Mouse (Mus musculus) cortical plate, adult 2 months (tissue): ENCODE data around the gene Prrx2. TPM values are rescaled to one million over a fixed set of nuclear protein-coding genes. Genes with fewer than 3 reads are reported as not detected.

Experiments
- H3K27ac ChIP-seq: fragments of 200-500 bp; 2 replicates; pipeline ENCODE4 v1.5.1; 2012; ENCODE audit warnings: low read length, control low read depth, inconsistent platforms; ENCODE audit not compliant: insufficient read depth
- H3K4me1 ChIP-seq: fragments of 200-500 bp; 2 replicates; pipeline ENCODE4 v1.6.1; 2011; ENCODE audit warnings: low read length; ENCODE audit not compliant: control insufficient read depth, insufficient read depth
- H3K4me3 ChIP-seq: fragments of 200-500 bp; 2 replicates; pipeline ENCODE4 v1.5.1; 2011; ENCODE audit warnings: mild to moderate bottlenecking, low read length, control low read depth; ENCODE audit not compliant: insufficient read depth
- CTCF ChIP-seq: fragments of 200-500 bp; IDR thresholded peaks from 2 replicates; pipeline ENCODE4 v1.5.1; 2011; ENCODE audit warnings: mild to moderate bottlenecking, control low read depth, low read length; ENCODE audit not compliant: insufficient read depth; ENCODE audit errors: extremely low read depth
- POLR2A ChIP-seq: fragments of 200-500 bp; IDR thresholded peaks from 2 replicates; pipeline ENCODE4 v1.6.1; 2011; ENCODE audit warnings: mild to moderate bottlenecking, low read length, control low read depth; ENCODE audit not compliant: insufficient read depth; ENCODE audit errors: extremely low read depth
- polyA plus RNA-seq: library from polyadenylated mRNA; depleted of rRNA; stranded (reverse); fragments of >200 nt; gene quantifications from 2 replicates; pipeline ENCODE4 v1.2.3, GENCODE M21; 2012

The Prrx2 gene
- polyA plus RNA-seq, 1 experiment: 2.3 TPM

DNA sequence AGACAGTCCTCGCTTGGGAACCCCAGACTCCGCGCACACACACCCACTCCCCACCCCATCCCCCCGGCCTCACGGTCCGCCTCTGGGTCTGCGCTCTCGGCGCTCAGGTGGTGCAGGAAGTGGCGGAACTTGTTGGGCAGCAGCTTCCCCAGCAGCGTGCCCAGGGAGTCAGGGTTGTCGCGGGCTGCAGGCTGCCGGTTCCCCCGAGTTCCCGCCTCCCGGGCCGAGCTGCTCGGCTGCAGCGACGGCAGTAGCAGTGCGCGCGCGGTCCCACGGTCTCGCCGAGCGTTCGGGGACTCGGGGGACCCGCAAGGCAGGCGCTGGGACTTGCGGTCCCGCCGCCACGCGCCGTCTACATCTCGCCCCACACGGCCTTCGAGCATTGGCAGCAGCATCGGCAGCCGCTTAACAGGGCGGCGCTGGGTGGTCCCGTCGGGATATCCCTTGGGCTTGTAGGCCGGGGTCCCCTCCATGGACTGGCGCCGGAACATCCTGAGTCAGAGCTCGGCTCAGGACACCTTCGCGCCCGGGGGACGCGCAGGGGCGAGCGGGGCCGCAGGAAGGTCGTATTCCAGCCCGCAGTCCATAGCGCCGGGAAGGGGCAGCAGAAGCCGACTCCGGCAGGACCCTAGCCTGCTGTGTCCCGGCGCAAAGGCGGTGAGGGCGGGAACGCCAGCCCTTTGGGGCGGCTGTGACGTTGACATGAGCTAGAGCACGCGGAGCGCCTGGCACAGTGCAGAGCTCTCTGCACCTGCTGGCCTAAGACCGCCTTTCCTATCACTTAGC lies 33.5 kb upstream of the Prrx2 start:
- Histone ChIP-seq H3K4me1 (no peaks in the 10 kb centered on the region; the same call in 1 of the 2 replicates), H3K4me3 (peak overlapping the region; percentile 45), H3K27ac (0 out of 2 replicates have a peak overlapping the region, but pooled peaks have one; percentile 21)
- TF ChIP-seq CTCF (no peak), POLR2A (no peak)

DNA sequence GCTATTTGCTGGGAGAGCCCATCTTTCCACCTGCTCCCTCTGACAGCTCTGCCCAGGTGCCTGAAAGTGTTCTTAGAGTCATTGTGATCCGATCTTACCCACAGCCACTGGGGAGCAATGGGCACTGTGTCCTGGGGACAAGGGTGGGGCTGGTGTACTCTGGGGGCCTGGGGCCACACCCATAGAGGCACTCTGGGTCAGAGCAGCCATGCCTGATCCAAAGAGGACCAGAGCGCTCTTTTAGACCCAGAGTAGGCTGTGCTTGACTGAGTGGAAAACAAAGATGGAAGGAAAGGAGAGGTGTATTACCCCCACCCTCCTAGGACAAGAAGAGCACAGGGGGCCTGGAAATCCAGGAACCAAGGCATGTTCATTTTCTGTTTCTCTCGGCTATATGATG lies 31.2 kb upstream of the Prrx2 start, which contains the start of gene 1700001O22Rik:
Gene 1700001O22Rik, minus strand, starts transcription at position 58 of the 400 bp plus-strand sequence.
- 0 out of 2 replicates have a peak, but pooled peaks cover under 1% of the 10 kb centered on the region for H3K4me1 ChIP-seq
- TF ChIP-seq CTCF (no peak), POLR2A (no peak)
- H3K4me3 ChIP-seq: no peak within 1 kb of the TSS
- no peak within 1 kb of the TSS for H3K27ac ChIP-seq

DNA sequence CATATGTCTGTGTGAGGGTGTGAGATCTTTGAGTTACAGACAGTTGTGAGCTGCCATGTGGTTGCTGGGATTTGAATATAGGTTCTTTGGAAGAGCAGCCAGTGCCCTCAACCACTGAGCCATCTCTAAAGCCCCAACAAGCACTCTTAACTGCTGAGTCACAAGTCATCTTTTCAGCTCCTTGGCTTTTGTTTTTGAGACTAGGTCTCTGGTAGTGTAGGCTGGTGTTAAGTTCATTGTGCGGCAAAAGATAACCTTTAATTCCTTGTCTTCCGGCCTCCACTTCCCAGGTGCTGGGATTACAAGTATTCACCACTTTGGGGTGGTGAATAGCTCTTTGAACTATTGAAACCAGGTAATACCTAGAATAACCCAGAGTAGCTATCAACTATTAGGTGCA lies 28.8 kb upstream of the Prrx2 start:
- TF ChIP-seq CTCF (no peak), POLR2A (no peak)
- Histone ChIP-seq H3K4me3 (no peak overlapping the region), H3K4me1 (0 out of 2 replicates have a peak, but pooled peaks cover 3% of the 10 kb centered on the region), H3K27ac (no peak overlapping the region)

DNA sequence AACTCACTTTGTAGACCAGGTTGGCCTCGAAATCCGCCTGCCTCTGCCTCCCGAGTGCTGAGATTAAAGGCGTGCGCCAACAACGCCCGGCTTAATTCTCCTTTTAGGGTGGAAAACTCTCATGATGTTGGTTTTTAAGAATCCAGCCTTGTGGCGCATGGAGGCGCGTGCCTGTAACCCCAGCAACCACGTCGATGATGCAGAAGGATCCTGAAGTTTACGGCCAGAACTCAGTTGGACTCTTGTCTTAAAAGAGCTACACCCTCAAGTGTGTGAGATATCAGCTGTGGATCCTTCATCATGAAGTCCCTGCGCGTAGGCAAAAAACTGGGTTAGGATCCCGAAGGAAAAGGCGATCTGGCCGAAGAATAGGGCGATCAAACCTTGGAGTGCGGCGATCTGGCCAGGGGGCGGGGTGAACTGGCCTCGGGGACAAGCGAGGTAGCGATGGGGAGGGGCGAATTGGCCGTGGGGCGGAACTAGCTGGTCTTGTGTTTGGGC lies 27.6 kb upstream of the Prrx2 start:
- H3K27ac ChIP-seq: no peak overlapping the region
- TF ChIP-seq POLR2A (0 out of 2 replicates have a peak, but pooled peaks have one; percentile 38), CTCF (no peak)
- H3K4me1 ChIP-seq: 0 out of 2 replicates have a peak, but pooled peaks cover 3% of the 10 kb centered on the region
- H3K4me3 ChIP-seq: peak overlapping the region; percentile 84

DNA sequence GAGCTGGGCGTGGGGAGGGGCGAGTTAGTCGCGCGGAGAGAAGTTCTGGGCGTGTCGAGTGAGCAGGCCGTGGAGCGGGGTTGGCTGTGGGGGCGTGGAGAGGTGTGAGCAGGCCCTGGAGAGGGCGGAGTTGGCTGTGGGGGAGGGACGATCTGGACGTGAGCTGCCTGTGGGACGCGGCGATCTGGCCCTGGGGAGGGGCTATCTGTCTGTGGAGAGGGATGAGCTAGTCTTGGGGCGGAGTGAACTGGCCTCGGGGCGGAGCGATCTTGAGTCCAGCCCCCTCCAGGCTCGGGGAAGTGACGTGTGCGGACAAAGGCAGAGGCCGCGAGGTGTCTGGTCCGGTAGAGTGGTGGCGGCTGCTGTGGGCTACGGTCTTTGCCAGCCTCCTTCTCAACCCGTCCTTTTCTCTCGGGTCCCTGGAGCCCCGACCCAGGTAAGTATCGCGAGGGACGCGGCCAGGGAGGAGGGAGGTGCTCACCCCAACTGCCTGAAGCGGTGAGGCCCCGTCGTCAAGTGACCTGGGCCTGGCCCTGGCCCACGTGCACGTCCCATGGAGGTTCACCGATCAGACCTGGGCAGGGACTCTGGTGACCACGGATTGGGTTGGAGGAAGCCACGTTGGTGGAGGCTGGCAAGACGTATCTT lies 27.0 kb upstream of the Prrx2 start, which contains the start of gene Ntmt1:
Gene Ntmt1, plus strand, starts transcription at position 179 of the 648 bp plus-strand sequence.
- TF ChIP-seq POLR2A: peak; percentile 90
- TF ChIP-seq CTCF: no peak
- H3K4me1 ChIP-seq: 0 out of 2 replicates have a peak, but pooled peaks cover 3% of the 10 kb centered on the region
- peak within 1 kb of the TSS; percentile 84 for H3K4me3 ChIP-seq
- no peak within 1 kb of the TSS for H3K27ac ChIP-seq

DNA sequence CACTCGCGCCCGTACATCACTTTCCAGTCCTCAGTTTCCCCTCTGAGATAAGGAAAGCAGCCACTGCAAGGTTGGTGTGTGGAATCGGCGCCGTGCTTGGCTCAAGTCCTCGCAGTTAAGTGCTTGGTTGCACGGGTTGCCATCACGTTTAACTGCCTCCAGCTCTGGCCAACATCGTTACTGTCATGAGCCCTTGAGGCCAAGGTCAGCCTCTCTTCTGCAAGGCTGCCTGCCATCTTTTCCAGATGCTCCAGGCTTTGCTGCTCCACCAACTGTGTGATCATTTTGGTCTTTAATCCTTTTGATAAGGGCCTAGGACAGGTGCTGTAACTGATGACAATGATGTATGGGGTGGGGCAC lies 26.5 kb upstream of the Prrx2 start:
- H3K27ac ChIP-seq: no peak overlapping the region
- no peak for TF ChIP-seq POLR2A
- no peak for TF ChIP-seq CTCF
- H3K4me1 ChIP-seq: 0 out of 2 replicates have a peak, but pooled peaks cover 3% of the 10 kb centered on the region
- peak overlapping the region; percentile 84 for H3K4me3 ChIP-seq

DNA sequence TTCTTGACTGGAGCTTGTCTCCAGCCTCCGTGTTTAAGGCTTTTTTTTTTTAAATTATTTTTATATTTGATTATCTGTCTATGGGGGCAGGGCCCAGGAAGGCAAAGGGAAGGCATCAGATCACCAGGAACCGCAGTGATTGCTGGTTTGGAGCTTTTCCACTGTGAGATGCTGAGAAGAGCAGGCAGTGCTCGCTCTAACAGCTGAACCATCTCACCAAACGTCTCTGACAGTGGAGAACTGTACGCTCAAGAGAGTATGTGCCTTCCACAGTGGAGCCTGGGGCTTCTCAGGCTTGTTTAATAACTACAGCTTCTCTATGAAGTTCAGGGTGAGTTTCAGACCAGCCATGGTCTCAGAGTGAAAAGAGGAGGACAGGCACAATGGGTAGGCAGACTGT lies 25.3 kb upstream of the Prrx2 start:
- TF ChIP-seq POLR2A: no peak
- TF ChIP-seq CTCF: no peak
- Histone ChIP-seq H3K27ac (no peak overlapping the region), H3K4me3 (peak overlapping the region; percentile 11; the same call in 1 of the 2 replicates), H3K4me1 (0 out of 2 replicates have a peak, but pooled peaks cover 3% of the 10 kb centered on the region)

DNA sequence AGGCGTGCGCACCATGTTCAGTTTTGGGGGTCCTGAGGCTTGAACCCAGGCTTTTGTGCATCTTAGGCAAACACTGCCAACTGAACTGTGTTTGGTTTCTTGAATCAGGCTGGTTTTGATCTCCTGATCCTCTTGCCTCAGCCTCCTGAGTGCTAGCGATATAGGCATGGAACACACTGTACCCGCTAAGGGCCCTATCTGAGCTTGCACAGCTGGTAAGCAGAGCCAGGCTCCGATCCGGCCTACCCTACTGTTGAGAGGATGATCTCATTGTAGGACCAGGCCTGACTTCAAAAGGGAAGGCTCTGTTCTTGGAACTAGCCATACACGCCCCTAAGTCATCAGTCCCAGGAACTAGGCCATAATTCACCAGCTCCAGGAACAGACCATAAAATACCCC lies 24.2 kb upstream of the Prrx2 start:
- TF ChIP-seq POLR2A (no peak), CTCF (no peak)
- H3K27ac ChIP-seq: no peak overlapping the region
- 0 out of 2 replicates have a peak, but pooled peaks cover 3% of the 10 kb centered on the region for H3K4me1 ChIP-seq
- H3K4me3 ChIP-seq: no peak overlapping the region

DNA sequence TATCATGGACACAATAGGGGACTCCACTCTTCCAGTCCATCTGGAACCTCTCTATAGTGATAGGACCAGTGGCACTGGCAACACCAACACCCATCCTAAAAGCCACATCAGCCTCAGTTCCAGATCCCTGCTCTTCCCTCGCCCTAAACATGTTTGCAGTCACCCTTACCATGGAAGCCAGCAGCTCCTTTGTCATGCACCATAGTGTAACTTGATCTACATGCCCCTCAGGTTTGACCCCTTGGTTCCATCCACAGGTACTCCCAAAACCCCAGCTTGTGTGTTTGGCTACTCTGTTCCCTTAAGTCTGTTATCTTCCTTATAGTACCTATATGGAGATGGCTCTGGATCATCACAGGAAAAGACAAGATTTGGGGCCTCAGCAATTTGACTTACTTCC lies 18.4 kb upstream of the Prrx2 start:
- Histone ChIP-seq H3K4me3 (no peak overlapping the region), H3K27ac (no peak overlapping the region), H3K4me1 (no peaks in the 10 kb centered on the region)
- TF ChIP-seq POLR2A: no peak

DNA sequence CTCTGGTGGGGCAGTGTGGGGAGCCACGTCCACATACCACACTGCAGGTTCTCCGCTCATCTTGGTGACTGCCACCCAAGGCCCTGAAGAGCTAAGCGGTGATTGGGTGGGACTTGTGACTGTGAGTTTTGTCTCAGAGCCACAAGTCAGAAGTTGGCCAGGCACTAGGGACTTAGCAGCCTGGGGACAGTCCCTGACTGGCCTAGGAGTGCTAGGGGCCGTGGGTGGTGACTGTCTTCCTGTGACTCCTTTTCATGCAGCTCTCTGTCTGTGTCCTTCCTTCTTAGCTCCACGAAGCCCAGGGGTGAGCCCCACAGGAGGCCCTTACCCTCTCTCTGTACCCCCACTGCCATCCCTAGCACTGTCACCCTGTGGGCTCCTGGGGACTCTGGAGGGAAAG lies 14.9 kb upstream of the Prrx2 start:
- Histone ChIP-seq H3K4me3 (no peak overlapping the region), H3K27ac (no peak overlapping the region), H3K4me1 (no peaks in the 10 kb centered on the region)
- TF ChIP-seq POLR2A (no peak), CTCF (no peak)
